Comparison of ENCODE assay signal across 9 mouse cellular contexts in genomic region chr8:84284608-84285063, GRCm38 (mm10). TPM values are rescaled to one million over a fixed set of nuclear protein-coding genes. Genes with fewer than 3 reads are reported as not detected.
DNase-seq lines count a peak whose midpoint lies in the region; ATAC-seq lines count a peak whose summit lies in the region.
"Had no signal": no experiment of that assay in that cellular context is flagged by ENCODE, and none has a peak within 500 bp of the region (broad histone marks: within the 10 kb centered on the region; RNA-seq: fewer than 3 reads in every experiment).

No protein-coding gene starts in this region.

- H3K27me3 ChIP-seq in embryonic facial prominence, embryonic 10.5 days (replicated peaks; ENCODE audit: low read depth, poor library complexity, severe bottlenecking): no peaks in the 10 kb centered on the region
- no peaks in the 10 kb centered on the region for H3K27me3 ChIP-seq in lung, embryonic 15.5 days
- no peaks in the 10 kb centered on the region for H3K27me3 ChIP-seq in forebrain, embryonic 14.5 days (replicated peaks; ENCODE audit: control insufficient read depth, insufficient read depth, low read length)
- H3K27me3 ChIP-seq: liver, embryonic 13.5 days had no signal

- H3K27ac ChIP-seq in embryonic facial prominence, embryonic 10.5 days (replicated peaks): peak overlapping the region; percentile 11; the same call in 1 of the 2 replicates
- H3K27ac ChIP-seq in lung, embryonic 15.5 days: peak overlapping the region; percentile 73
- no peak overlapping the region for H3K27ac ChIP-seq in forebrain, embryonic 14.5 days (ENCODE audit: low read depth, low read length)
- H3K27ac ChIP-seq: liver, embryonic 13.5 days had no signal

- ATAC-seq in lung, embryonic 15.5 days (ENCODE audit: borderline replicate concordance, extremely low read depth, low FRiP score, low TSS enrichment): peak; percentile 55; the same call in 1 of the 2 replicates
- ATAC-seq in forebrain, embryonic 14.5 days: no peak
- no peak for ATAC-seq in granulocyte monocyte progenitor cell, adult 5-6 weeks (replicated peaks; ENCODE audit: poor library complexity, severe bottlenecking)

- intact Hi-C loops in left cerebral cortex, postnatal 25 days (cut with DNase I): loop anchor here (5.0 kb wide), 1 partner anchor 97 kb away; the partner anchor contains the start of gene Nanos3
- intact Hi-C loops in heart, postnatal 14 days (cut with DNase I): loop anchor here (1.0 to 10.0 kb wide), 3 partner anchors 50 to 245 kb away; partner anchors contain the start of gene Zswim4

- DNase-seq in left cerebral cortex, postnatal 25 days (ENCODE audit: low spot score in 2 of 2): peak; percentile 22 to 60
- DNase-seq in left cerebral cortex, adult 11 months (ENCODE audit: low spot score): no peak
- DNase-seq in embryonic facial prominence, embryonic 10.5 days (ENCODE audit: low spot score): peak; percentile 49
- peak; percentile 27 to 46 for DNase-seq in heart, postnatal 14 days
- no peak for DNase-seq in thymus, postnatal 10 days (ENCODE audit: low spot score in 2 of 2)
- no peak for DNase-seq in forebrain, embryonic 14.5 days (ENCODE audit: low spot score)
- DNase-seq: liver, embryonic 13.5 days had no signal

- no peak overlapping the region for H3K9ac ChIP-seq in lung, embryonic 15.5 days
- H3K9ac ChIP-seq in forebrain, embryonic 14.5 days (ENCODE audit: low read length): no peak overlapping the region
- H3K9ac ChIP-seq: liver, embryonic 13.5 days had no signal

- H3K36me3 ChIP-seq in embryonic facial prominence, embryonic 10.5 days (replicated peaks): no peaks in the 10 kb centered on the region
- no peaks in the 10 kb centered on the region for H3K36me3 ChIP-seq in lung, embryonic 15.5 days
- no peaks in the 10 kb centered on the region for H3K36me3 ChIP-seq in forebrain, embryonic 14.5 days (ENCODE audit: control insufficient read depth, insufficient read depth, low read length)
- H3K36me3 ChIP-seq: liver, embryonic 13.5 days had no signal

- 38% methylated on average over 9 of the region's 9 CpGs for WGBS in embryonic facial prominence, embryonic 10.5 days
- 7% methylated on average over 9 of the region's 9 CpGs for WGBS in lung, embryonic 15.5 days
- 45% methylated on average over 9 of the region's 9 CpGs for WGBS in forebrain, embryonic 14.5 days

- H3K9me3 ChIP-seq in embryonic facial prominence, embryonic 10.5 days: no peaks in the 10 kb centered on the region
- no peaks in the 10 kb centered on the region for H3K9me3 ChIP-seq in lung, embryonic 15.5 days
- no peaks in the 10 kb centered on the region for H3K9me3 ChIP-seq in forebrain, embryonic 14.5 days (replicated peaks; ENCODE audit: control insufficient read depth, low read length)
- H3K9me3 ChIP-seq: liver, embryonic 13.5 days had no signal

- peaks cover 12% of the 10 kb centered on the region; the same call in 1 of the 2 replicates for H3K4me1 ChIP-seq in embryonic facial prominence, embryonic 10.5 days
- peaks cover 10% of the 10 kb centered on the region; the same call in 1 of the 2 replicates for H3K4me1 ChIP-seq in lung, embryonic 15.5 days
- no peaks in the 10 kb centered on the region for H3K4me1 ChIP-seq in forebrain, embryonic 14.5 days (ENCODE audit: control insufficient read depth, insufficient read depth, low read length)
- H3K4me1 ChIP-seq: liver, embryonic 13.5 days had no signal

- H3K4me2 ChIP-seq in lung, embryonic 15.5 days: peak overlapping the region; percentile 45
- H3K4me2 ChIP-seq in forebrain, embryonic 14.5 days (ENCODE audit: low read length): no peak overlapping the region
- H3K4me2 ChIP-seq: liver, embryonic 13.5 days had no signal

- H3K4me3 ChIP-seq in embryonic facial prominence, embryonic 10.5 days: peak overlapping the region; percentile 31
- peak overlapping the region; percentile 27 for H3K4me3 ChIP-seq in lung, embryonic 15.5 days
- no peak overlapping the region for H3K4me3 ChIP-seq in forebrain, embryonic 14.5 days (ENCODE audit: low read depth, low read length)
- H3K4me3 ChIP-seq: liver, embryonic 13.5 days had no signal

RNA-seq across cellular contexts. Expression of gene Ccdc130, which starts 14.5 kb away (rescaled TPM):
- total RNA-seq in left cerebral cortex, postnatal 25 days (2021): 10 to 100 TPM; 24.1 to 25.3 TPM
- polyA plus RNA-seq in embryonic facial prominence, embryonic 10.5 days (2016; fragmentation: Nextera tagmentation; extraction: Ambion mirVana): 21.9 and 24.6 TPM in 2 replicates
- 10 to 100 TPM in 1 of 2 experiments, 1 to 10 TPM in 1; 8.1 to 10.9 TPM for total RNA-seq in heart, postnatal 14 days (2021)
- polyA plus RNA-seq in lung, embryonic 15.5 days (2015; fragmentation: Nextera tagmentation; extraction: Ambion mirVana): 20.5 and 22.8 TPM in 2 replicates
- 27.6 and 28.9 TPM in 2 replicates for polyA plus RNA-seq in forebrain, embryonic 14.5 days (2014; fragmentation: Nextera tagmentation; extraction: Ambion mirVana)
- 9.8 and 20.0 TPM in 2 replicates for total RNA-seq in granulocyte monocyte progenitor cell, adult 5-6 weeks (2014; fragmentation: Nextera tagmentation)
- total RNA-seq in granulocyte monocyte progenitor cell, adult 5-6 weeks (2017): 10.6 and 10.8 TPM in 2 replicates

RNA-seq across cellular contexts. Expression of gene Mri1, which starts 27.5 kb away (rescaled TPM):
- total RNA-seq in left cerebral cortex, postnatal 25 days (2021): 10 to 100 TPM; 13.4 to 15.7 TPM
- polyA plus RNA-seq in embryonic facial prominence, embryonic 10.5 days (2016; fragmentation: Nextera tagmentation; extraction: Ambion mirVana): 64.0 and 64.2 TPM in 2 replicates
- total RNA-seq in heart, postnatal 14 days (2021): 10 to 100 TPM in 1 of 2 experiments, 1 to 10 TPM in 1; 7.6 to 12.5 TPM
- 67.2 and 72.4 TPM in 2 replicates for polyA plus RNA-seq in lung, embryonic 15.5 days (2015; fragmentation: Nextera tagmentation; extraction: Ambion mirVana)
- polyA plus RNA-seq in forebrain, embryonic 14.5 days (2014; fragmentation: Nextera tagmentation; extraction: Ambion mirVana): 43.6 and 48.8 TPM in 2 replicates
- total RNA-seq in granulocyte monocyte progenitor cell, adult 5-6 weeks (2014; fragmentation: Nextera tagmentation): 18.6 and 30.7 TPM in 2 replicates
- 14.0 and 26.3 TPM in 2 replicates for total RNA-seq in granulocyte monocyte progenitor cell, adult 5-6 weeks (2017)

RNA-seq across cellular contexts. Expression of gene D8Ertd738e, which starts 35.1 kb away (rescaled TPM):
- total RNA-seq in left cerebral cortex, postnatal 25 days (2021): 100 to 1,000 TPM; 145 to 149 TPM
- polyA plus RNA-seq in embryonic facial prominence, embryonic 10.5 days (2016; fragmentation: Nextera tagmentation; extraction: Ambion mirVana): 409 and 427 TPM in 2 replicates
- total RNA-seq in heart, postnatal 14 days (2021): 100 to 1,000 TPM; 213 to 217 TPM
- 320 and 350 TPM in 2 replicates for polyA plus RNA-seq in lung, embryonic 15.5 days (2015; fragmentation: Nextera tagmentation; extraction: Ambion mirVana)
- polyA plus RNA-seq in forebrain, embryonic 14.5 days (2014; fragmentation: Nextera tagmentation; extraction: Ambion mirVana): 266 and 329 TPM in 2 replicates
- 145 and 151 TPM in 2 replicates for total RNA-seq in granulocyte monocyte progenitor cell, adult 5-6 weeks (2014; fragmentation: Nextera tagmentation)
- 66.2 and 88.3 TPM in 2 replicates for total RNA-seq in granulocyte monocyte progenitor cell, adult 5-6 weeks (2017)

RNA-seq across cellular contexts. Expression of gene Zswim4, which starts 47.8 kb away (rescaled TPM):
- total RNA-seq in left cerebral cortex, postnatal 25 days (2021): 10 to 100 TPM; 13.0 to 13.9 TPM
- polyA plus RNA-seq in embryonic facial prominence, embryonic 10.5 days (2016; fragmentation: Nextera tagmentation; extraction: Ambion mirVana): 37.2 and 41.7 TPM in 2 replicates
- total RNA-seq in heart, postnatal 14 days (2021): 10 to 100 TPM in 1 of 2 experiments, 1 to 10 TPM in 1; 9.1 to 10.1 TPM
- 13.6 and 14.2 TPM in 2 replicates for polyA plus RNA-seq in lung, embryonic 15.5 days (2015; fragmentation: Nextera tagmentation; extraction: Ambion mirVana)
- polyA plus RNA-seq in forebrain, embryonic 14.5 days (2014; fragmentation: Nextera tagmentation; extraction: Ambion mirVana): 22.6 and 26.9 TPM in 2 replicates
- 4.6 and 8.1 TPM in 2 replicates for total RNA-seq in granulocyte monocyte progenitor cell, adult 5-6 weeks (2014; fragmentation: Nextera tagmentation)
- total RNA-seq in granulocyte monocyte progenitor cell, adult 5-6 weeks (2017): 4.5 and 4.8 TPM in 2 replicates

Comparison
In these comparisons a context has a peak if more than half of its experiments do, and no peak if none do; other contexts are left out.
1. DNase-seq: peak in left cerebral cortex, postnatal 25 days (2 of 2), embryonic facial prominence, embryonic 10.5 days (single experiment) and heart, postnatal 14 days (2 of 2); none in left cerebral cortex, adult 11 months (single experiment), thymus, postnatal 10 days (0 of 2) and forebrain, embryonic 14.5 days (single experiment).